Mouse (Mus musculus) heart, postnatal 0 days (tissue): Measurements from ENCODE around the gene Olfr308. TPM values are rescaled to one million over a fixed set of nuclear protein-coding genes. Genes with fewer than 3 reads are reported as not detected.

Experiments
- ATAC-seq: fragments of 200-750 bp; cut with Nextera tagmentation; 2 replicates; pipeline ENCODE4 v1.8.0; 2017; ENCODE audit warnings: low read depth, moderate number of reproducible peaks, moderate library complexity; ENCODE audit not compliant: insufficient read depth
- DNase-seq: peaks from one replicate; pipeline ENCODE4 v3.0.0-alpha.2; 2016; ENCODE audit warnings: low spot score
- H3K27ac ChIP-seq: fragments of 300-500 bp; sonication (generic); 2 replicates; pipeline ENCODE4 v1.5.1; 2014; ENCODE audit warnings: low read depth, mild to moderate bottlenecking
- H3K27me3 ChIP-seq: fragments of 300-500 bp; sonication (generic); 2 replicates; pipeline ENCODE4 v1.6.1; 2014; ENCODE audit warnings: low read length, mixed read lengths; ENCODE audit not compliant: control insufficient read depth, insufficient read depth
- H3K36me3 ChIP-seq: fragments of 300-500 bp; sonication (generic); replicated peaks from 2 replicates; pipeline ENCODE4 v1.6.1; 2014; ENCODE audit warnings: low read length, mixed read lengths; ENCODE audit not compliant: control insufficient read depth, insufficient read depth
- H3K4me1 ChIP-seq: fragments of 300-500 bp; sonication (generic); 2 replicates; pipeline ENCODE4 v1.6.1; 2014; ENCODE audit warnings: antibody characterized with exemption; ENCODE audit not compliant: control insufficient read depth, insufficient read depth
- H3K4me2 ChIP-seq: fragments of 300-500 bp; sonication (generic); 2 replicates; pipeline ENCODE4 v1.6.1; 2014; ENCODE audit warnings: low read depth, mild to moderate bottlenecking, low read length, moderate library complexity
- H3K4me3 ChIP-seq: fragments of 300-500 bp; sonication (generic); 2 replicates; pipeline ENCODE4 v1.5.1; 2014; ENCODE audit warnings: low read depth, low read length
- H3K9ac ChIP-seq: fragments of 300-500 bp; sonication (generic); replicated peaks from 2 replicates; pipeline ENCODE4 v1.6.1; 2014; ENCODE audit warnings: low read depth, low read length, mixed read lengths
- H3K9me3 ChIP-seq: fragments of 300-500 bp; sonication (generic); replicated peaks from 2 replicates; pipeline ENCODE4 v1.6.1; 2016; ENCODE audit warnings: low read length; ENCODE audit not compliant: control insufficient read depth
- CTCF ChIP-seq: IDR thresholded peaks from 2 replicates; pipeline ENCODE4 v1.5.1; 2016; ENCODE audit warnings: antibody characterized with exemption, control low read depth, low read depth
- EP300 ChIP-seq: IDR thresholded peaks from 2 replicates; pipeline ENCODE4 v1.6.1; 2016; ENCODE audit warnings: antibody characterized with exemption, low read depth
- WGBS: fragments of 180-500 bp; shearing (Covaris S2); extraction: QIAGEN DNeasy Blood & Tissue Kit; methylation state at CpG from one replicate; pipeline ENCODE4 v1.1.7; 2014; 5-methylcytosine and 5-hydroxymethylcytosine counted together
- microRNA-seq: library from miRNA; unstranded; fragments of <30 nt; microRNA quantifications from one replicate; pipeline ENCODE4, GENCODE M21; 2016
- polyA plus RNA-seq: library from polyadenylated mRNA; unstranded; fragments of >200 nt; fragmentation: Nextera tagmentation; extraction: Ambion mirVana; gene quantifications from 2 replicates; pipeline ENCODE4 v1.2.1, GENCODE M21; 2015
- total RNA-seq: library from RNA; depleted of rRNA; stranded (reverse); fragments of >200 nt; gene quantifications from 2 replicates; pipeline ENCODE4 v1.2.3, GENCODE M21; 2014; ENCODE audit warnings: low replicate concordance; rRNA removed

Gene Olfr308
- total and polyA plus RNA-seq, 2 experiments from 2014 or later: not detected

GRCm38 (mm10) chr7:86321323-86321722 lies 4.1 kb downstream of the Olfr308 start:
- Histone ChIP-seq H3K9ac (no peak overlapping the region), H3K4me1 (no peaks in the 10 kb centered on the region), H3K9me3 (no peaks in the 10 kb centered on the region), H3K4me3 (no peak overlapping the region), H3K36me3 (no peaks in the 10 kb centered on the region), H3K27me3 (no peaks in the 10 kb centered on the region), H3K4me2 (no peak overlapping the region), H3K27ac (no peak overlapping the region)
- 76% methylated on average over 2 of the region's 2 CpGs for WGBS
- ATAC-seq: no peak
- DNase-seq: no peak
- TF ChIP-seq EP300: no peak
- no peak for TF ChIP-seq CTCF

- Histone ChIP-seq H3K9ac (no peak within 1 kb of the TSS), H3K9me3 (no peaks in the 10 kb centered on the region), H3K27ac (no peak within 1 kb of the TSS), H3K4me2 (no peak within 1 kb of the TSS), H3K4me3 (no peak within 1 kb of the TSS), H3K36me3 (no peaks in the 10 kb centered on the region), H3K27me3 (no peaks in the 10 kb centered on the region), H3K4me1 (no peaks in the 10 kb centered on the region)
- ATAC-seq (no peak), DNase-seq (no peak)
- TF ChIP-seq CTCF (no peak), EP300 (no peak)
- 45% methylated on average over 2 of the region's 2 CpGs for WGBS
These were observed 11.8 kb downstream of the Olfr308 start, which contains the start of gene Olfr309 for GRCm38 (mm10) chr7:86313608-86314007. Gene Olfr309 (minus strand): TSS chr7:86313708.

GRCm38 (mm10) chr7:86277072-86277471 lies 48.4 kb downstream of the Olfr308 start, which contains the start of gene Olfr310:
Gene Olfr310 (minus strand): TSS chr7:86277172.
- ATAC-seq (no peak), DNase-seq (no peak)
- Histone ChIP-seq H3K4me1 (no peaks in the 10 kb centered on the region), H3K4me3 (no peak within 1 kb of the TSS), H3K36me3 (no peaks in the 10 kb centered on the region), H3K9ac (no peak within 1 kb of the TSS), H3K27me3 (no peaks in the 10 kb centered on the region), H3K4me2 (no peak within 1 kb of the TSS), H3K9me3 (no peaks in the 10 kb centered on the region), H3K27ac (no peak within 1 kb of the TSS)
- WGBS: 49% methylated on average over 1 of the region's 1 CpGs
- TF ChIP-seq CTCF (no peak), EP300 (no peak)

Small RNA genes within 50 kb of the gene (microRNA-seq; reads per million reads assigned to microRNA genes)
- gene Gm23192: not detected

Other genes starting within 250 kb of the Olfr308 start
- not detected in 2 replicates for gene Vmn2r75, start 153.9 kb downstream of the Olfr308 start, total RNA-seq
- not detected in 2 replicates for gene Vmn2r75, start 153.9 kb downstream of the Olfr308 start, polyA plus RNA-seq
- not detected in 2 replicates for gene Vmn2r76, start 79.3 kb downstream of the Olfr308 start, total RNA-seq
- gene Vmn2r76, start 79.3 kb downstream of the Olfr308 start, polyA plus RNA-seq: not detected in 2 replicates
- not detected in 2 replicates for gene Olfr310, start 48.5 kb downstream of the Olfr308 start, total RNA-seq
- gene Olfr310, start 48.5 kb downstream of the Olfr308 start, polyA plus RNA-seq: not detected in 2 replicates
- gene Olfr309, start 11.9 kb downstream of the Olfr308 start, total RNA-seq: not detected in 2 replicates
- gene Olfr309, start 11.9 kb downstream of the Olfr308 start, polyA plus RNA-seq: not detected in 2 replicates
- gene Olfr307, start 12.0 kb upstream of the Olfr308 start, total RNA-seq: not detected in 2 replicates
- gene Olfr307, start 12.0 kb upstream of the Olfr308 start, polyA plus RNA-seq: not detected in 2 replicates
- gene Olfr305, start 41.3 kb upstream of the Olfr308 start, total RNA-seq: not detected in 2 replicates
- gene Olfr305, start 41.3 kb upstream of the Olfr308 start, polyA plus RNA-seq: not detected in 2 replicates
- not detected in 2 replicates for gene Olfr304, start 61.0 kb upstream of the Olfr308 start, total RNA-seq
- not detected in 2 replicates for gene Olfr304, start 61.0 kb upstream of the Olfr308 start, polyA plus RNA-seq
- not detected in 2 replicates for gene Olfr303, start 72.2 kb upstream of the Olfr308 start, total RNA-seq
- not detected in 2 replicates for gene Olfr303, start 72.2 kb upstream of the Olfr308 start, polyA plus RNA-seq
- not detected in 2 replicates for gene Olfr301, start 78.2 kb upstream of the Olfr308 start, total RNA-seq
- gene Olfr301, start 78.2 kb upstream of the Olfr308 start, polyA plus RNA-seq: not detected in 2 replicates
- gene Olfr299, start 134.3 kb upstream of the Olfr308 start, total RNA-seq: not detected in 2 replicates
- gene Olfr299, start 134.3 kb upstream of the Olfr308 start, polyA plus RNA-seq: not detected in 2 replicates
- not detected in 2 replicates for gene Olfr298, start 166.9 kb upstream of the Olfr308 start, total RNA-seq
- not detected in 2 replicates for gene Olfr298, start 166.9 kb upstream of the Olfr308 start, polyA plus RNA-seq
- gene Olfr297, start 194.3 kb upstream of the Olfr308 start, total RNA-seq: not detected in 2 replicates
- not detected in 2 replicates for gene Olfr297, start 194.3 kb upstream of the Olfr308 start, polyA plus RNA-seq